Mouse (Mus musculus) olfactory bulb, adult 2 months (tissue): ENCODE results near the gene Trim65.

ENCODE experiments used
- CTCF ChIP-seq: fragments of 200-500 bp; IDR thresholded peaks from 2 replicates; pipeline ENCODE4 v1.5.1; 2012; ENCODE audit warnings: low read depth, mild to moderate bottlenecking, low read length, moderate library complexity; ENCODE audit not compliant: insufficient read depth
- POLR2A ChIP-seq: fragments of 200-500 bp; IDR thresholded peaks from 2 replicates; pipeline ENCODE4 v1.6.1; 2012; ENCODE audit warnings: mild to moderate bottlenecking, low read depth, low read length, moderate library complexity; ENCODE audit not compliant: insufficient read depth

DNA sequence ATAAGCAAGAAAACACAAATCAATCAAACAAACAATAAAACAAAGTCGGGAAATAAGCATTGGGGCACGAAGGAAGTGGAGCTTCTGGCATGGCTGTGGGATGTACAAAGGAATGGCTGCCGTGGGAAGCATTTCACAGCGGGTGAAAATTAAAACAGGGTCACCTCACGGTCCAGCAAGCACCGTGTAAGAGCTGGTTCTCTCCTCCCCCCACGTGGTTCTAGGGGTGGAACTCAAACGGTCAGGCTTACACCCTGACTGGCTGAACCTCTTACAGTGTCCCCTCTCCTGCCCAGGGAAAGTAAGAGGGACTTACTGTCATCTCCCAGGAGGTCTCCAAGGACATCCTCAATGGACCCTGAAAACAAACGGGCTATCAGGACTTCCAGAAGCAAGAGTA, 32.1 kb upstream of the Trim65 start:
- no peak for TF ChIP-seq POLR2A
- no peak for TF ChIP-seq CTCF
